Mouse (Mus musculus): ENCODE measurements around the gene Errfi1.

Gene Errfi1

GRCm38 (mm10) chr4:150875393-150875792, 21.7 kb downstream of the Errfi1 start:
- in situ Hi-C loops (cut with MboI, MseI) = loop anchor here (10.0 kb wide), 1 partner anchor 551 kb away; no protein-coding TSS in a partner anchor

DNA sequence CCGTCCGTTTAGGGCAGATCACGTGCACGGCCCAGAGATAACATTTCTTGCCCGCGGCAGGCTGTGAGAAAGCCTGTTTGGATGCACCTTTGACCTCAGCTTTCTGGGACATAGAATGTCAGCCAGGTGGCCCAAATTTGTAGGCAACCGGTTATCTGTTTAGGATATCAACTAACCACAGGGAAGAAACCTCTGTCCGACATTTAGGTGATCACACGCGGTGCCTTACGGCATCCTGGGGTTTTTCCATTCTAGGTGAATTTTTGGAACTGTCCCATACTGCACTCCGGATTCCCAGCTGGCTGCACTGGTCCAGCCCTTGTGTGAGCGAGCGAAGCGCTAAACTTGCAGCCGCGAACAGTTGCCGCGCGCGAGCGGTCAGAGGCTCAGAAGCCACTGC, 25.9 kb downstream of the Errfi1 start:
- in situ Hi-C loops (cut with MboI, MseI) = loop anchor here (10.0 kb wide), 1 partner anchor 555 kb away; no protein-coding TSS in a partner anchor

DNA sequence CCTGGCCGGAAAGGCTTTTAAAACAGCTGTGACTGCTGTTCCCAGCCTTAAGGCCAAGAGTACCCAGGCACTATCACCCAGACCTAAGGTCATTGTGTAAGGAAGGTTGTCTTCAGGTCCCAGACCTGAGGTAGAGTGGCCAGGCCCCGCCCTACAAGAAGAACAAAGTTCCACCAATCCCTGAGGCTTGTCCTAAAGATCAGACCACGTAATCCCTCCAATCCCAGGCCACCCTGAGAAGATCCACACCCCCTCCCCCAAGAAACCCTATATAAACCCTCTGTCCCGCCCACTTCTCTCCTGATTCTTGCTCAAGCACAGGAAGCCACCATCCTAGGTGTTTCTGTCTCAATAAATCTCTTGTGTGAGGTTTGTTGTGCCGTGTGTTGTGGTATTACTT, 26.6 kb downstream of the Errfi1 start:
- in situ Hi-C loops (cut with MboI, MseI) = no loop called here

GRCm38 (mm10) chr4:150882632-150883031, 28.9 kb downstream of the Errfi1 start:
- in situ Hi-C loops (cut with MboI, MseI) = no loop called here

DNA sequence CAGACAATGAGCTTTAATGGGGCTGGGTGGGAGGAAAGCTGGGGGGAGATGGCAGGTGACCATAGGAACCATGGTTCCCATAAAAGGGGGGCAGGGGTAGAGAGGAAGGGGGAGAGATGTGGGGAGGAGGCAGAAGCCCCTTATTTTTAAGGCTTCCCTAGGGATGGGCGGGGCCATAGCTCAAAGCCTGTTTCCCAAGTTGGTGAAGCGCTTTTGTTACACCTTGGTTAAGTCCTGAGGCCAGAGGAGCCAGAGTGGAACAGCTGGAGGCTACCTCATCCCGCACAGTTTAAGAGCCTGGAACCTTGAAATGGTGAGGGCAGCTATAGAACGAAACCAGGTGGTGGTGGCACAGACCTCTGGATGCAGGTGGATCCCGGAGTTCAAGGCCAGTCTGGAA, 34.2 kb downstream of the Errfi1 start:
- in situ Hi-C loops (cut with MboI, MseI) = no loop called here

GRCm38 (mm10) chr4:150888492-150888891, 34.8 kb downstream of the Errfi1 start:
- in situ Hi-C loops (cut with MboI, MseI) = no loop called here

DNA sequence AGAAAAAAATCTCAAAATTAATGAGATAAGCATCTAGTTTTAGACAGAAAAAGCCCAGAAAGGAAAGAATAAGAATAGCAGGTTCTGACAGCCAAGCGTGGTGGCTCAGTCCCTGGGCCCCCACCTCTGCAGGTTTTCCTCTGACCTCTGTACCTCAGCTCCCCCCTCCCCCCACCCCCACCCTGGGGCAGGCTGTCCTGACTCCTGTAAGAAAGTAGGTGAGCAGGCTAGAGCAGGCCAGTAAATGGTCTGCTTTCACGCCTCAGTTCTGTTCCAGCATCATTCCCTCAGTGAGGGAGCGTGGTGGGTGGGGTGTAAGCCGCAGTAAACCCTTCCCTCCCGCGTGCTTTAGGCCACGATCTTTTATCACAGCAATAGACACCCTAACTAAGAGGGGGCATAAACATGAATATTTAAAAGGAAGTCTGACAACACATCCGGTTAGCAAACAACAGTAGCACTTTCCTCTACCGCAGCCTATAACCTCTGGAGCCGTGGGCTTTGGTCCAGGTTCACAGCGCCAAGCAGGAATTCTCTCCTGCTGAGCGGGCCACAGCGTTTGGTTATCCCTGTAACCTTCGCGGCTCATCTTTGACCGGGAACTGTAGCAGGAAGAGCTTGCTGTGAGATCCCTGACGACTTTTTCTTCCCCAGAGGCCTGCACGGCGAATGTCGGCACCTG, 35.7 kb downstream of the Errfi1 start:
- in situ Hi-C loops (cut with MboI, MseI) = no loop called here

DNA sequence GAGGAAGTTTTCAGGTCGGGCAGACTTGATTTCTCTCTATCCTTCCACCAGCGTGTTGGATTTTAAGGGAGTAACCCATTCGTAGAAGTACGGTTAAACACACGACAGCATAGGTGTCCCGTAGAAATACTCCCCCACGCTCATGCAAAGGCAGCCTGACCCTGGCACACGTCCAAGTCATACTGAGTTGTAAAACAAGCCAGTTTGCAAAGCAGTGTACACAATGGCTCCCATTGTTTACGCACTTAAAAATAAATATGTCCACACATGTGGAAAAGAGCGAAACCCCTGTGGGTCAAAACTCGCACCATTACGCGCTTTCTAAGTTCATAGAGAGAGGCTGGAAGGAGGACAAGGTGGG, 36.2 kb downstream of the Errfi1 start:
- in situ Hi-C loops (cut with MboI, MseI) = loop anchor here (5.0 kb wide), 1 partner anchor 233 kb away; no protein-coding TSS in a partner anchor

DNA sequence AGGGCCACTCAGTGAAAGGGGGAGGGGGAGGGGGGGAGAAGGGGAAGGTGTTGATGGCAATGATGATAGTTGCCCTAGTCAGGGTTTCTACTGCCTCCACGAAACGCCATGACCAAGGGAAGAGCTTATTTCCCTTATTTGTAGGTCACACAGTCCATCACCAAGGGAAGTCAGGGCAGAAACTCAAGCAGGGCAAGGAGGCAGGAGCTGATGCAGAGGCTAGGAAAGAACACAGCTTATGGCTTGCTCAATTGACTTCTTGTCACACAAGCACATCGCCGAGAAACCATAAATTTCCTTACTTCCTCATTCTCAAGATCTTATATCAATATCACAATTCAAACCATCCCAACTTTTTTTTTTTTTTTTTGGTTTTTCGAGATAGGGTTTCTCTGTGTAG, 37.6 kb downstream of the Errfi1 start:
- in situ Hi-C loops (cut with MboI, MseI) = loop anchor here (5.0 kb wide), 1 partner anchor 234 kb away; no protein-coding TSS in a partner anchor

GRCm38 (mm10) chr4:150894718-150895501, 41.2 kb downstream of the Errfi1 start:
- in situ Hi-C loops (cut with MboI, MseI) = loop anchor here (5.0 kb wide), 1 partner anchor 238 kb away; no protein-coding TSS in a partner anchor

GRCm38 (mm10) chr4:150896896-150897624, 43.3 kb downstream of the Errfi1 start:
- in situ Hi-C loops (cut with MboI, MseI) = no loop called here

- in situ Hi-C loops (cut with MboI, MseI) = no loop called here
These were observed 45.1 kb downstream of the Errfi1 start for GRCm38 (mm10) chr4:150898716-150899365.

DNA sequence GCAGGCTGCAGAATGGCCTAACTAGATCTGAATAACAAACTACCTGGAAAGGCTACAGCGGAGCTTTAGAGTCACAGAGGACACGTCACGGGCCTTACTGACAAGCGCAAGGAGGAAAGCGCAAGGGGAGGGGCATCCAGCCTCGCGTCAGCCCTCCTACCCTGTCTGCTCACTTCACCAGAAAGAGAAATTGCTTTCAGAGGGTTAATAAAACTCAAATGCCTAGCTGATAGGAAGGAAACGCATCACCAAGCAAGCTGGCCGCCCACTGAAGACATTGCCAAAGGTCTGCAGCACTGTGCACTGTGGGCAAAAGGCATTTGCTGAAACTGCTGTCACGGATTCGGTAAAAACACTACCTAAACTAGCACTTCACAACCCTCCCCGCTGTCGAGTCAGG, 46.8 kb downstream of the Errfi1 start:
- in situ Hi-C loops (cut with MboI, MseI) = no loop called here

DNA sequence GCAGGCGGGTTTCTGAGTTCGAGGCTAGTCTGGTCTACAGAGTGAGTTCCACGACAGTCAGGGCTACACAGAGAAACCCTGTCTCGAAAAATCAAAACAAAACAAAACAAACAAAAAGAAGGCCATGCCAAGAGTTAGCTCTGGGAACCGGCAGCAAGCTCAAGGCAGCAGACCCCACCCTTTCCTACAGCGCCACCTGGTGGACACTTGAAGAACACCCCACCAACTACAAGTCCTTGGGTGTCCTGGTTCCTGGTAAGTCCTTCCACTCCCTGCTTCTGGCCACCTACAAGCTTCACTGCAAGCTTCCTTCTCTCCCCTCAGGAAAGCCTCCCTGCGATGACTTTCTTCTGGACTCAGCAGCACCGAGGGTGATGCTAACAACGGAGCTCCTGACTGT, 47.9 kb downstream of the Errfi1 start:
- in situ Hi-C loops (cut with MboI, MseI) = no loop called here

GRCm38 (mm10) chr4:150902062-150902461, 48.3 kb downstream of the Errfi1 start:
- in situ Hi-C loops (cut with MboI, MseI) = no loop called here

DNA sequence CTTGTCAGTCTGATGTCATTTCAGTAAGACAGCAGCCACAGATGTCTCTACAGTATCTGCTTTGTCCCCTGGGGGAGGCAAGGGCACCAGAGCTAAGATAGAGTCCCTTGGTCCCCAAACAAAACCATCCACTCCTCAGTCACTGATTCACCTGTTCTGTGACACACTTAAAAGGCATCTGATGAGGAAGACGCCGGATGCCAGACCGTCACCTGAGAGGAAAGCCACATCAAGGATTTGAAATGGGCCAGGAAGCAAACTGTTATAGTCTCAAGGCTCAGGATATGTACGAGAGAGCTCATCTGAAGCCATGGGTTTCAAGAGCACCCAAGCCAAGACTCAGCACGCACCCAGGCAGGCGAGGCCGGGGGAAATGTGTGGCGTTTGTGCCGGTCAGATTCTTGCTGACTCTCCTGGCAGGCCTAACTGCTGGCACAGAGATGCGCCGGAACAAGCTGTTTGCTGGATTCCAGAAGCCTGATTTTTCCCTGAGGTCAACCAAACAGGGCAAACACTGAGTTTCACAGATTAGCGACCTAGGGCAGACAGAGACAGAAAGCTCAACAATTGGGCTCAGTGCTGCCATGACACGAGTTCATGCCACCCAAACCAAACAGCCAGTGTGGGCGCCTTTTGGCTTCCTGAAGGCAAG, 49.5 kb downstream of the Errfi1 start:
- in situ Hi-C loops (cut with MboI, MseI) = no loop called here

DNA sequence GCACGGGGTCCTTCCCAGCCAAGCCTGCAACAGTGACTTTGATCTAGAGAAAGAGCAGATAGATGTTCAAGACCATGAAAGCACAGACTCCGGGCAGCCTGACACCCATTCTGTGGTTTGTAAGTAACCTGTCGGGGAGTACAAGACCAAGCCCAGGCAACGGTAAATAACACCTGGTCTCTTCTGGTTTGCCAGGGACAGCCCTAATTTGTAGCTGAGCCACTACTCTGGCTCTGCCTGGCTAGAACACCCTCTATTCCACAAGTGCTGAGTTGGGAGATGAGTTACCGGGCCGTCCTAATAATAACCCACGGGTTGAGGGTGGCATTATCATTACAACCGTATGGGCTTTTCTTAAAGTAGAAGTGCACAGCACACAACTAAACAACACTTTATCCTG, 53.4 kb downstream of the Errfi1 start:
- in situ Hi-C loops (cut with MboI, MseI) = loop anchor here (5.0 kb wide), 1 partner anchor 60 kb away; no protein-coding TSS in a partner anchor

DNA sequence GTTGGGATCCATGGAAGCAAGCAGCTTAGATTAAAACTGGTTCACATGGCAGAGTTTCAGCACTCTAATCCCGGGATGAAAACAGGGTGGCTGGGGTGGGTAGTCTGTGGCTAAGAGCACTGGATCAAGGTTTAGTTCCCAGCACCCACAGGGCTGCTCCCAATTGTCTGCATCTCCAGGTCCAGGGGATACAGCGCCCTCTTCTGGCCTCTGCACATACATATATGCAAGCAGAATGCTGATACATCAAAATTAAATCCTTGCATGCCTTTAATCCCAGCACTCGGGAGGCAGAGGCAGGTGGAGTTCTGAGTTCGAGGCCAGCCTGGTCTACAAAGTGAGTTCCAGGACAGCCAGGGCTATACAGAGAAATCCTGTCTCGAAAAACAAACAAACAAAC, 54.8 kb downstream of the Errfi1 start:
- in situ Hi-C loops (cut with MboI, MseI) = loop anchor here (5.0 kb wide), 1 partner anchor 59 kb away; no protein-coding TSS in a partner anchor

DNA sequence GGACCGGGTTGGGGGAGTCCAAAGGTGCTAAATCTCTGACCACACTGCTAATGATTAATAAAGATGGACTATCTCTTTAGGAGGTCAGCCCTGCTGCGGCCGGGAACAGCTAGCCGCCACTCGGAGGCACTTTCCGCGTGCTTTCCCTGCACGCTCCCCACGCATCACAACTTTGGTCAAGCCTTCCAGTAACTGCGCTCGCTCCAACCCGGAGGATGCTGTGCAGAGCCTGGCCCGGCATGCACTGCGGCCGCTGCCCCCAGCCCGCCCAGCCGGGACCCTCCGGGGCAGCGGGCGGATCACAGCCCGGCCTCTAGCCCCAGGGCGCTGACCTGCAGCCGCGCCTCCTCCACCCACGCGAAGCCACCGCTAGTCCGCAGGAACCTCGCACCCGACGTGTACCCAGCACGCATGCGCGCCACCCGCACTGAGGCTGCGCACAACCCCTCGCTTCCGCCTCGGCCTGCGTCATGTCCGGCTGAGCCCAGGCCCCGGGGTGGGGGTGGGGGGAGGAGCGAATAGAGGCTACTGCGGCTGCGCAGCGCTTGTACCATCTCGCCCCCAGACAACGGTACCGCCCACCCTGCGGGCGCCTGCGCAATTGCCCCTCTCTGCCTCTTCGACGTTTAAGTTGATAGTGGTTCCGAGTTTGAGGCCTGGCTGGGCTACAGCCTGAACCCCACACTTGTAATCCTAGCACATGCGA, 55.9 kb downstream of the Errfi1 start:
- in situ Hi-C loops (cut with MboI, MseI) = loop anchor here (5.0 kb wide), 1 partner anchor 58 kb away; no protein-coding TSS in a partner anchor
